Comparison of ENCODE assay signal across 28 mouse cellular contexts in genomic region chr19:35101244-35101643, GRCm38 (mm10).
DNase-seq lines count a peak whose midpoint lies in the region; ATAC-seq and TF ChIP-seq lines count a peak whose summit lies in the region.
"Had no signal": no experiment of that assay in that cellular context is flagged by ENCODE, and none has a peak within 500 bp of the region (broad histone marks: within the 10 kb centered on the region; RNA-seq: fewer than 3 reads in every experiment).

No protein-coding gene starts in this region.

- H3K4me1 ChIP-seq in forebrain, embryonic 11.5 days (replicated peaks; ENCODE audit: control insufficient read depth, insufficient read depth, low read length): no peaks in the 10 kb centered on the region
- H3K4me1 ChIP-seq in forebrain, postnatal 0 days (ENCODE audit: insufficient read depth): no peaks in the 10 kb centered on the region
- H3K4me1 ChIP-seq in forebrain, embryonic 15.5 days: no peaks in the 10 kb centered on the region
- no peaks in the 10 kb centered on the region for H3K4me1 ChIP-seq in kidney, embryonic 15.5 days
- H3K4me1 ChIP-seq: heart, embryonic 10.5 days; heart, embryonic 13.5 days had no signal

- H3K27me3 ChIP-seq in forebrain, embryonic 11.5 days (ENCODE audit: control insufficient read depth, insufficient read depth, low read length): no peaks in the 10 kb centered on the region
- no peaks in the 10 kb centered on the region for H3K27me3 ChIP-seq in forebrain, postnatal 0 days (ENCODE audit: insufficient read depth, low read length)
- no peaks in the 10 kb centered on the region for H3K27me3 ChIP-seq in forebrain, embryonic 15.5 days
- H3K27me3 ChIP-seq in kidney, embryonic 15.5 days: no peaks in the 10 kb centered on the region
- H3K27me3 ChIP-seq: CH12.LX; heart, embryonic 13.5 days had no signal

- no peak overlapping the region for H3K4me3 ChIP-seq in forebrain, embryonic 11.5 days (ENCODE audit: low read depth, low read length)
- no peak overlapping the region for H3K4me3 ChIP-seq in forebrain, postnatal 0 days (ENCODE audit: low read depth, low read length)
- H3K4me3 ChIP-seq in forebrain, embryonic 15.5 days: no peak overlapping the region
- H3K4me3 ChIP-seq in kidney, embryonic 15.5 days (replicated peaks): no peak overlapping the region
- H3K4me3 ChIP-seq: heart, adult 2 months; heart, embryonic 10.5 days; heart, embryonic 13.5 days had no signal

- WGBS in forebrain, embryonic 11.5 days: 0% methylated on average over 1 of the region's 1 CpGs
- WGBS in forebrain, postnatal 0 days: 9% methylated on average over 1 of the region's 1 CpGs
- 5% methylated on average over 1 of the region's 1 CpGs for WGBS in forebrain, embryonic 15.5 days
- WGBS in kidney, embryonic 15.5 days: 26% methylated on average over 1 of the region's 1 CpGs

- no peak overlapping the region for H3K27ac ChIP-seq in forebrain, embryonic 11.5 days (ENCODE audit: low read depth, low read length)
- no peak overlapping the region for H3K27ac ChIP-seq in forebrain, postnatal 0 days (ENCODE audit: low read depth, low read length)
- no peak overlapping the region for H3K27ac ChIP-seq in forebrain, embryonic 15.5 days (replicated peaks)
- no peak overlapping the region for H3K27ac ChIP-seq in kidney, embryonic 15.5 days
- H3K27ac ChIP-seq: heart, adult 2 months; heart, embryonic 10.5 days; heart, embryonic 13.5 days; hindbrain, embryonic 14.5 days; hindbrain, postnatal 0 days had no signal

- peak; percentile 82 for ATAC-seq in forebrain, embryonic 11.5 days (replicated peaks; ENCODE audit: low FRiP score)
- ATAC-seq in forebrain, postnatal 0 days: no peak
- ATAC-seq in forebrain, embryonic 15.5 days (replicated peaks): 0 out of 2 replicates have a peak, but pooled peaks have one; percentile 32
- ATAC-seq in kidney, embryonic 15.5 days (replicated peaks; ENCODE audit: low FRiP score): no peak
- ATAC-seq: hindbrain, postnatal 0 days; inflammation-experienced regulatory T-cells, adult 6 months; intestine, embryonic 16.5 days had no signal

- no peaks in the 10 kb centered on the region for H3K9me3 ChIP-seq in forebrain, embryonic 11.5 days (ENCODE audit: control insufficient read depth, low read length)
- no peaks in the 10 kb centered on the region for H3K9me3 ChIP-seq in forebrain, postnatal 0 days (ENCODE audit: low read length)
- H3K9me3 ChIP-seq in forebrain, embryonic 15.5 days: no peaks in the 10 kb centered on the region
- H3K9me3 ChIP-seq in kidney, embryonic 15.5 days (replicated peaks): no peaks in the 10 kb centered on the region
- H3K9me3 ChIP-seq: heart, embryonic 10.5 days; heart, embryonic 13.5 days had no signal

- H3K9ac ChIP-seq in forebrain, embryonic 11.5 days (ENCODE audit: low read length): no peak overlapping the region
- H3K9ac ChIP-seq in forebrain, postnatal 0 days: no peak overlapping the region
- H3K9ac ChIP-seq in forebrain, embryonic 15.5 days (replicated peaks): no peak overlapping the region
- no peak overlapping the region for H3K9ac ChIP-seq in kidney, embryonic 15.5 days
- H3K9ac ChIP-seq: heart, embryonic 13.5 days; hindbrain, embryonic 14.5 days had no signal

- no peaks in the 10 kb centered on the region for H3K36me3 ChIP-seq in forebrain, embryonic 11.5 days (ENCODE audit: control insufficient read depth, insufficient read depth, low read length)
- no peaks in the 10 kb centered on the region for H3K36me3 ChIP-seq in forebrain, postnatal 0 days (ENCODE audit: insufficient read depth)
- H3K36me3 ChIP-seq in forebrain, embryonic 15.5 days: no peaks in the 10 kb centered on the region
- H3K36me3 ChIP-seq in kidney, embryonic 15.5 days: no peaks in the 10 kb centered on the region
- H3K36me3 ChIP-seq: heart, embryonic 10.5 days; heart, embryonic 13.5 days had no signal

- no peak overlapping the region for H3K4me2 ChIP-seq in forebrain, embryonic 11.5 days (ENCODE audit: low read depth, low read length, severe bottlenecking)
- H3K4me2 ChIP-seq in forebrain, postnatal 0 days (ENCODE audit: low read depth): no peak overlapping the region
- no peak overlapping the region for H3K4me2 ChIP-seq in forebrain, embryonic 15.5 days (replicated peaks)
- no peak overlapping the region for H3K4me2 ChIP-seq in kidney, embryonic 15.5 days
- H3K4me2 ChIP-seq: heart, embryonic 13.5 days; hindbrain, embryonic 14.5 days had no signal

- DNase-seq in forebrain, embryonic 11.5 days (ENCODE audit: low spot score): no peak
- DNase-seq in forebrain, postnatal 0 days: no peak
- DNase-seq in retina, postnatal 1 day: peak; percentile 3
- no peak for DNase-seq in retina, embryonic 14.5 days (ENCODE audit: low spot score)
- peak; percentile 47 for DNase-seq in ZHBTc4 (ENCODE audit: low read depth, low spot score)
- no peak for DNase-seq in cerebellum, postnatal 14 days
- DNase-seq: adrenal gland, adult 8-10 months; adrenal gland, postnatal 25 days; B cell, adult 2 months; cerebellum, adult 18-20 months; cerebellum, adult 9-10 months; cerebellum, postnatal 25 days; gastrocnemius, postnatal 10 days; gastrocnemius, postnatal 36 days; heart, adult 2 months; heart, postnatal 14 days; heart, postnatal 4 days; kidney, adult 18-20 months; kidney, adult 9 months had no signal

- TF ChIP-seq CTCF in forebrain, postnatal 0 days (IDR thresholded peaks at IDR 0.05; ENCODE audit: low read depth): no peak

Comparison
In these comparisons a context has a peak if more than half of its experiments do, and no peak if none do; other contexts are left out.
1. ATAC-seq: peak in forebrain, embryonic 11.5 days (single experiment) and forebrain, embryonic 15.5 days (single experiment); none in forebrain, postnatal 0 days (single experiment) and kidney, embryonic 15.5 days (single experiment).
2. DNase-seq: peak in retina, postnatal 1 day (single experiment) and ZHBTc4 (single experiment); none in forebrain, embryonic 11.5 days (single experiment), forebrain, postnatal 0 days (single experiment), retina, embryonic 14.5 days (single experiment) and cerebellum, postnatal 14 days (0 of 2).